Mouse (Mus musculus) midbrain, embryonic 16.5 days (tissue): ENCODE results near the gene Pnliprp2. TPM values are rescaled to one million over a fixed set of nuclear protein-coding genes. Genes with fewer than 3 reads are reported as not detected.

Experiments
- polyA plus RNA-seq: library from polyadenylated mRNA; unstranded; fragments of >200 nt; fragmentation: Nextera tagmentation; extraction: Ambion mirVana; gene quantifications from 2 replicates; pipeline ENCODE4 v1.2.1, GENCODE M21; 2015

The Pnliprp2 gene
- polyA plus RNA-seq, 1 experiment from 2014 or later, result not detected

Other genes with a start within 250 kb of the Pnliprp2 start
- not detected in 2 replicates for gene Ccdc172, start 247.7 kb upstream of the Pnliprp2 start, polyA plus RNA-seq
- gene Pnlip, start 107.2 kb upstream of the Pnliprp2 start, polyA plus RNA-seq, result 0.36 TPM in 1 of 2 replicates, not detected in the other
- 0.26 and 0.28 TPM in 2 replicates for gene Pnliprp1, start 30.8 kb upstream of the Pnliprp2 start, polyA plus RNA-seq
- not detected in 2 replicates for gene 1700019N19Rik, start 34.7 kb downstream of the Pnliprp2 start, polyA plus RNA-seq
- gene Eno4, start 183.7 kb downstream of the Pnliprp2 start, polyA plus RNA-seq, result 1.9 and 2.2 TPM in 2 replicates
- gene Hspa12a, start 183.9 kb downstream of the Pnliprp2 start, polyA plus RNA-seq, result 50.6 and 57.9 TPM in 2 replicates